Mouse (Mus musculus) CH12.LX (cell line): ENCODE measurements around the gene Ubxn1. TPM values are rescaled to one million over a fixed set of nuclear protein-coding genes. Genes with fewer than 3 reads are reported as not detected.
A peak's percentile ranks its signal among the peaks of the same experiment; 100 is the strongest.
"Not testable (repeated sequence)": the region's sequence is repeated elsewhere in the genome, so short reads cannot be mapped to it uniquely, and the experiment has no call there.

Source experiments
- DNase-seq: peaks from one replicate; pipeline ENCODE4 v3.0.0-alpha.2; 2013; ENCODE audit errors: extremely low read depth
- H3K27ac ChIP-seq: 2 replicates; pipeline ENCODE4 v1.5.1; 2012; ENCODE audit warnings: low read depth, mild to moderate bottlenecking, control low read depth, moderate library complexity; ENCODE audit not compliant: insufficient read depth
- H3K27me3 ChIP-seq: replicated peaks from 2 replicates; pipeline ENCODE3; 2012; ENCODE audit warnings: inconsistent platforms
- H3K36me3 ChIP-seq, 2 experiments: replicated peaks in 1 of 2; 2 replicates each; pipeline versions ENCODE3 to v1.6.1; 2012; ENCODE audit warnings: inconsistent platforms in 1 of 2, low read length in 1 of 2, mild to moderate bottlenecking in 1 of 2, mixed read lengths in 1 of 2, moderate library complexity in 1 of 2; ENCODE audit not compliant: control insufficient read depth in 1 of 2, insufficient read depth in 1 of 2
- H3K4me1 ChIP-seq, 2 experiments: 2 replicates each; pipeline ENCODE4 v1.6.1; 2012; ENCODE audit warnings: inconsistent platforms in 1 of 2, moderate library complexity in 1 of 2; ENCODE audit not compliant: insufficient read depth in 2 of 2, control insufficient read depth in 1 of 2
- H3K4me2 ChIP-seq: 2 replicates; pipeline ENCODE4 v1.6.1; 2012; ENCODE audit warnings: low read depth, mild to moderate bottlenecking, control low read depth; ENCODE audit not compliant: poor library complexity, insufficient read depth, severe bottlenecking
- H3K4me3 ChIP-seq, 3 experiments: fragments of 150-350 bp in 1 of 3; sonication (generic) in 1 of 3; replicated peaks in 1 of 3; 2 replicates each; pipeline versions ENCODE3 to v1.5.1; 2011 to 2012; ENCODE audit warnings: low read depth in 2 of 3, low read length in 2 of 3, mild to moderate bottlenecking in 2 of 3, moderate library complexity in 2 of 3, control low read depth in 1 of 3, improper control_type of control experiment in 1 of 3, inconsistent platforms in 1 of 3, mixed read lengths in 1 of 3; ENCODE audit not compliant: poor library complexity in 1 of 3
- H3K79me2 ChIP-seq: replicated peaks from 2 replicates; pipeline ENCODE4 v1.6.1; 2012; ENCODE audit warnings: mild to moderate bottlenecking, moderate library complexity; ENCODE audit not compliant: control insufficient read depth, poor library complexity, insufficient read depth, severe bottlenecking; ENCODE audit errors: extremely low read depth
- H3K9ac ChIP-seq: 2 replicates; pipeline ENCODE4 v1.6.1; 2012; ENCODE audit warnings: low read depth, mild to moderate bottlenecking, control low read depth, moderate library complexity; ENCODE audit not compliant: insufficient read depth
- H3K9me3 ChIP-seq: replicated peaks from 2 replicates; pipeline ENCODE3; 2012; ENCODE audit warnings: low read length, inconsistent platforms, mixed read lengths
- BHLHE40 ChIP-seq: IDR thresholded peaks from 2 replicates; pipeline ENCODE4 v1.6.1; 2011; ENCODE audit warnings: mild to moderate bottlenecking, low read depth, low read length, improper control_type of control experiment
- CHD1 ChIP-seq: IDR thresholded peaks from 2 replicates; pipeline ENCODE4 v1.6.1; 2012; ENCODE audit warnings: low read depth, low read length, improper control_type of control experiment, inconsistent platforms
- CHD2 ChIP-seq: IDR thresholded peaks from 2 replicates; pipeline ENCODE4 v1.6.1; 2011; ENCODE audit warnings: low read length, improper control_type of control experiment
- CTCF ChIP-seq, 2 experiments: IDR thresholded peaks in 1 of 2; conservative IDR thresholded peaks in 1 of 2; 2 replicates each; pipeline ENCODE4 v1.5.1; 2011 to 2012; ENCODE audit warnings: low read depth in 2 of 2, low read length in 2 of 2, improper control_type of control experiment in 1 of 2, inconsistent platforms in 1 of 2, mild to moderate bottlenecking in 1 of 2, moderate library complexity in 1 of 2
- ELF1 ChIP-seq: IDR thresholded peaks from 2 replicates; pipeline ENCODE4 v1.6.1; 2014; ENCODE audit warnings: low read depth, mild to moderate bottlenecking, inconsistent platforms, low read length, improper control_type of control experiment
- ETS1 ChIP-seq: conservative IDR thresholded peaks from 2 replicates; pipeline ENCODE4 v1.6.1; 2012; ENCODE audit warnings: low read depth, mild to moderate bottlenecking, inconsistent platforms, low read length, improper control_type of control experiment, moderate library complexity
- HCFC1 ChIP-seq: IDR thresholded peaks from 2 replicates; pipeline ENCODE4 v1.6.1; 2012; ENCODE audit warnings: low read depth, mild to moderate bottlenecking, inconsistent platforms, low read length, improper control_type of control experiment
- IRF4 ChIP-seq: IDR thresholded peaks from 2 replicates; pipeline ENCODE4 v1.6.1; 2014; ENCODE audit warnings: low read depth, mild to moderate bottlenecking, inconsistent platforms, low read length, improper control_type of control experiment
- JUN ChIP-seq: IDR thresholded peaks from 2 replicates; pipeline ENCODE4 v1.6.1; 2011; ENCODE audit warnings: low read depth, mild to moderate bottlenecking, low read length, improper control_type of control experiment, moderate library complexity; ENCODE audit not compliant: insufficient read depth
- JUND ChIP-seq: conservative IDR thresholded peaks from 2 replicates; pipeline ENCODE4 v1.6.1; 2011; ENCODE audit warnings: low read depth, low read length, improper control_type of control experiment
- KAT2A ChIP-seq: IDR thresholded peaks from 2 replicates; pipeline ENCODE4 v1.6.1; 2012; ENCODE audit warnings: low read length, improper control_type of control experiment, inconsistent platforms; ENCODE audit not compliant: insufficient replicate concordance
- MAFK ChIP-seq: IDR thresholded peaks from 2 replicates; pipeline ENCODE4 v1.6.1; 2011; ENCODE audit warnings: low read length, improper control_type of control experiment; ENCODE audit not compliant: insufficient replicate concordance
- MAX ChIP-seq: IDR thresholded peaks from 2 replicates; pipeline ENCODE4 v1.6.1; 2011; ENCODE audit warnings: low read length, improper control_type of control experiment
- MAZ ChIP-seq: IDR thresholded peaks from 2 replicates; pipeline ENCODE4 v1.6.1; 2012; ENCODE audit warnings: low read depth, mild to moderate bottlenecking, inconsistent platforms, low read length, improper control_type of control experiment, moderate library complexity
- MEF2A ChIP-seq: IDR thresholded peaks from 2 replicates; pipeline ENCODE4 v1.6.1; 2014; ENCODE audit warnings: low read depth, mild to moderate bottlenecking, inconsistent platforms, low read length, improper control_type of control experiment, borderline replicate concordance
- MYC ChIP-seq: IDR thresholded peaks from 2 replicates; pipeline ENCODE4 v1.6.1; 2011; ENCODE audit warnings: low read depth, mild to moderate bottlenecking, improper control_type of control experiment, low read length
- NELFE ChIP-seq: IDR thresholded peaks from 2 replicates; pipeline ENCODE4 v1.6.1; 2011; ENCODE audit warnings: low read depth, low read length, improper control_type of control experiment
- NRF1 ChIP-seq: IDR thresholded peaks from 2 replicates; pipeline ENCODE4 v1.6.1; 2014; ENCODE audit warnings: low read depth, mild to moderate bottlenecking, inconsistent platforms, low read length, improper control_type of control experiment, moderate library complexity
- PAX5 ChIP-seq: IDR thresholded peaks from 2 replicates; pipeline ENCODE4 v1.6.1; 2012; ENCODE audit warnings: low read length, inconsistent platforms, mixed read lengths
- POLR2A ChIP-seq: IDR thresholded peaks from 2 replicates; pipeline ENCODE4 v1.6.1; 2011; ENCODE audit warnings: low read depth, mild to moderate bottlenecking, improper control_type of control experiment, low read length
- POLR2AphosphoS2 ChIP-seq: IDR thresholded peaks from 2 replicates; pipeline ENCODE4 v1.6.1; 2011; ENCODE audit warnings: low read depth, low read length, improper control_type of control experiment
- SIN3A ChIP-seq: IDR thresholded peaks from 2 replicates; pipeline ENCODE4 v1.6.1; 2012; ENCODE audit warnings: low read length, improper control_type of control experiment, inconsistent platforms
- SMC3 ChIP-seq: IDR thresholded peaks from 2 replicates; pipeline ENCODE4 v1.6.1; 2011; ENCODE audit warnings: low read depth, low read length, improper control_type of control experiment
- TCF12 ChIP-seq: IDR thresholded peaks from 2 replicates; pipeline ENCODE4 v1.6.1; 2014; ENCODE audit warnings: low read depth, mild to moderate bottlenecking, inconsistent platforms, low read length, improper control_type of control experiment
- UBTF ChIP-seq: IDR thresholded peaks from 2 replicates; pipeline ENCODE4 v1.6.1; 2012; ENCODE audit warnings: low read depth, mild to moderate bottlenecking, inconsistent platforms, low read length, improper control_type of control experiment, moderate library complexity
- USF1 ChIP-seq: IDR thresholded peaks from 2 replicates; pipeline ENCODE4 v1.6.1; 2014; ENCODE audit warnings: low read depth, mild to moderate bottlenecking, inconsistent platforms, low read length, improper control_type of control experiment
- USF2 ChIP-seq: conservative IDR thresholded peaks from 2 replicates; pipeline ENCODE4 v1.6.1; 2011; ENCODE audit warnings: low read depth, low read length, improper control_type of control experiment
- ZKSCAN1 ChIP-seq: IDR thresholded peaks from 2 replicates; pipeline ENCODE4 v1.6.1; 2012; ENCODE audit warnings: low read depth, inconsistent platforms, low read length, improper control_type of control experiment, borderline replicate concordance
- ZMIZ1 ChIP-seq: IDR thresholded peaks from 2 replicates; pipeline ENCODE4 v1.6.1; 2012; ENCODE audit warnings: low read depth, mild to moderate bottlenecking, inconsistent platforms, low read length, improper control_type of control experiment
- dilution Hi-C: fragments of 300-500 bp; cut with MboI; formaldehyde crosslinking; loops from 2 replicates; pipeline ENCODE4 v1.14.3; 2020; ENCODE audit warnings: low sequenced_read_pairs; ENCODE audit not compliant: extremely low pct_unique_long_range_greater_than_20kb, extremely low pct_ligation_motif_present
- in situ Hi-C: fragments of 300-500 bp; cut with MboI; formaldehyde crosslinking; loops from 3 replicates; pipeline ENCODE4 v1.14.3; 2019; ENCODE audit warnings: low sequenced_read_pairs, low pct_ligation_motif_present, low pct_unique_long_range_greater_than_20kb, mixed read lengths
- polyA plus RNA-seq: library from polyadenylated mRNA; unstranded; fragments of >175 nt; gene quantifications from 2 replicates; pipeline ENCODE4 v1.2.1, GENCODE M21; 2012; ENCODE audit warnings: low read depth; ENCODE audit not compliant: insufficient read length
- total RNA-seq, 2 experiments: library from RNA; depleted of rRNA; stranded (reverse); fragments of 300-350 nt in 1 of 2; fragments of >200 nt in 1 of 2; gene quantifications; 2 replicates each; pipeline ENCODE4 v1.2.3; 2012 to 2014

Gene Ubxn1
- total and polyA plus RNA-seq, 3 experiments = 96.3 to 226 (median 140) TPM

DNA sequence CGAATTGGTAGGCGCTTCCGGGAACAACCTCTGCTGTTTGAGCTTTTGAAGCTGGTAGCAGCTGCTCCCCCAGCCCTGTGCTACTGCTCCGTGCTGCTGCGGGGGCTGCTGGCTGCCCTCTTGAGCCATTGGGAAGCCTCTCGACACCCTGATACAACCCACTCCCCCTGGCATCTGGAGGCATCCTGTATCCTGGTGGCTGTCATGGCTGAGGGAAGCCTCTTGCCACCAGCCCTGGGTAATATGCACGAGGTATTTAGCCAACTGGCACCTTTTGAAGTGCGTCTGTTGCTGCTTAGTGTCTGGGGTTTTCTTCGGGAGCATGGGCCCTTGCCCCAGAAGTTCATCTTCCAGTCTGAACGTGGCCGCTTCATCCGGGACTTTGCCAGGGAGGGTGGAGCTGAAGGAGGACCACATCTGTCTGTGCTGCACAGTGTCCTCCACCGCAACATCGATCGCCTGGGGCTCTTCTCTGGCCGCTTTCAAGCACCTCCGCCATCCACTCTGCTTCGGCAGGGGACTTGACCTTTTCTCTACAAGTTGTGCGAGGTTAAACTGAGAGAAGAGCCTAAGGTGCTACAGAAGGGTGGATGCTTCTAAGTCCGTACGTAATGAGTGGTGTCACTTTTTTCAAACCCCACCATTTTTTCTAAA is 26.0 kb downstream of the Ubxn1 start:
- peak; percentile 3; the same call in 1 of the 2 replicates for TF ChIP-seq NELFE
- peak; percentile 75 for TF ChIP-seq CHD1
- peak; percentile 10; the same call in 1 of the 2 replicates for TF ChIP-seq CHD2
- 0 out of 2 replicates have a peak, but pooled peaks have one; percentile 33 for TF ChIP-seq ELF1
- TF ChIP-seq, all 38 proteins: peak for 4; not testable (repeated sequence) for 34
- Histone ChIP-seq H3K79me2 (peaks cover 73% of the 10 kb centered on the region), H3K4me2 (peak overlapping the region; percentile 90), H3K4me3 (peak overlapping the region; percentile 44 to 82 (median 55)), H3K4me1 (peaks cover 27 to 68% of the 10 kb centered on the region in 2 experiments), H3K9ac (peak overlapping the region; percentile 71), H3K27ac (peak overlapping the region; percentile 90), H3K36me3 (peaks cover 22 to 38% of the 10 kb centered on the region in 2 experiments)
- H3K27me3 ChIP-seq, dilution Hi-C loops, H3K9me3 ChIP-seq: not testable (repeated sequence)
- peak; percentile 35 for DNase-seq
- in situ Hi-C loops = loop anchor here (5.0 kb wide), 1 partner anchor 40 kb away; no protein-coding TSS in a partner anchor

DNA sequence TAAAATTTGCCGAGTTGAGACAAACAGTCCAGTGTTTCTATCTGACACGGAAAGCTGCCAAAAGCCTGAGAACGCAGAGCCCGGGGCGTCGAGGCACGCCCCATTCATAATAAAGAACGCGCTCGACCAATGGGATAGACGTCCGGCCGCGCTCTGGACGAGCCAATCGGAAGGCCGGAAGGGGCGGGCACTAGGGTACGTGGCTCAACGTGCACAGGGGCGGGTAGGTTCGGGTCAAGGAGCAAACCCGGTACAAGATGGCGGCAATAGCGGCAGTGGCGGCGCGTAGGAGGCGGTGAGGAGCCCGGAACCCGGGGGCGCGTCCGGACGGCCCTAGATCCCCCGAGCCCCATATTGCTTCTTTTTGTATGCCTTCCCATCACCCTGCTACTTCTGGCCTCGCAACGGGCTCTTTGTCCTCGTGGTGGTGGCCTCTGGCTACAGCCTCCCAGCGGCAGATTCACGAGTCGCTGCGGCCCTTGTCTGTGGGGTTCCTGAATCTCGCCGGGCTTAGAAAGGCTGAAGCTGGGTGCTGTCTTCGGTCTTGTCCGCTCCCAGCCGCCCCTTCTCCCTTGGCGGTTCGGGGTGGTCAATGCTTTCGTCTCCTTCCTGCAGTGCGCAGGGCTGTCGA is 26.7 kb downstream of the Ubxn1 start, which contains the start of gene Ganab:
TSS of gene Ganab (plus strand) at position 207 of the 631 bp plus-strand sequence.
- Histone ChIP-seq H3K27ac (peak within 1 kb of the TSS; percentile 90), H3K79me2 (peaks cover 77% of the 10 kb centered on the region), H3K27me3 (no peaks in the 10 kb centered on the region), H3K9ac (peak within 1 kb of the TSS; percentile 85), H3K9me3 (no peaks in the 10 kb centered on the region), H3K4me3 (peak within 1 kb of the TSS; percentile 82 to 99 (median 99)), H3K4me1 (peaks cover 28 to 68% of the 10 kb centered on the region in 2 experiments), H3K4me2 (peak within 1 kb of the TSS; percentile 96), H3K36me3 (peaks cover 26 to 43% of the 10 kb centered on the region in 2 experiments)
- peak; percentile 96 for DNase-seq
- dilution Hi-C loops = no loop called here
- in situ Hi-C loops = loop anchor here (5.0 kb wide), 1 partner anchor 39 kb away; no protein-coding TSS in a partner anchor
- TF ChIP-seq HCFC1 (peak; percentile 84), CTCF (conservative IDR thresholded peaks at IDR 0.05 in 1 of 2, IDR thresholded peaks at IDR 0.05 in 1 of 2; ENCODE audit: low read depth in 2 of 2, low read length in 2 of 2) (no peak), PAX5 (no peak), SIN3A (peak; percentile 72), IRF4 (peak; percentile 43), NRF1 (peak; percentile 62), USF2 (no peak), SMC3 (no peak), MYC (no peak; the same call in 1 of the 2 replicates), CHD1 (peak; percentile 72; the same call in 1 of the 2 replicates), CHD2 (peak; percentile 60), JUND (no peak), TCF12 (peak; percentile 93), UBTF (no peak), JUN (no peak), KAT2A (peak; percentile 76; the same call in 1 of the 2 replicates), POLR2A (peak; percentile 88), ZKSCAN1 (no peak), USF1 (no peak), POLR2AphosphoS2 (peak; percentile 96), BHLHE40 (no peak; the same call in 1 of the 2 replicates), NELFE (peak; percentile 77), MAFK (no peak), MEF2A (peak; percentile 14; the same call in 1 of the 2 replicates), ETS1 (0 out of 2 replicates have a peak, but pooled peaks have one; percentile 22), ELF1 (peak; percentile 73; the same call in 1 of the 2 replicates), ZMIZ1 (peak; percentile 85; the same call in 1 of the 2 replicates), MAX (peak; percentile 63), MAZ (0 out of 2 replicates have a peak, but pooled peaks have one; percentile 40)
